Mouse (Mus musculus) ES-Bruce4 (cell line): ENCODE data around the gene Itgb2l.

Experiments used
- CTCF ChIP-seq: IDR thresholded peaks from one replicate; pipeline ENCODE4 v1.8.1; 2011; ENCODE audit warnings: low read depth, low read length
- EP300 ChIP-seq: IDR thresholded peaks from 2 replicates; pipeline ENCODE4 v1.6.1; 2011; ENCODE audit warnings: low read depth, low read length; ENCODE audit not compliant: insufficient read depth
- POLR2A ChIP-seq: IDR thresholded peaks from one replicate; pipeline ENCODE4 v1.8.1; 2011; ENCODE audit warnings: low read length; ENCODE audit not compliant: insufficient read depth

DNA sequence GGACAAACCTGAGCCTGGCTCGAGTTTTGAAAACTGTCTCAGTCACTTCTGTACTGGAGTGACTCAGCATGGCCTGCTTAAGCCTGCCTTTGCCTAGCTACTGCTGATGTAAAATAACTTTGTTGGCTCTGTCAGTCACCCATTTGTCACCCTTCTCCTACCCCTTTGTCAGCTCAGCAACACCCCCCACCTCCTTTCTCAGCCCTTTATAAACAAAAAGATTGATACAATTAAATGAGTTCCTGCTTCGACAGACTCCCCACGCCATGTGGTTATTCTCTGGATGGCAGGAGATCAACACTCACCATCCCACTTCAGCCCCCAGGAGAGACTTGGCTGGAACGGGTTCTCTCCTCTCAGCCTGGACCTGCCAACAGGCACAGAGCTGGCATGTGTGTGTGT is 35.4 kb downstream of the Itgb2l start:
- TF ChIP-seq POLR2A (no peak), CTCF (no peak), EP300 (no peak)
